Mouse (Mus musculus): ENCODE data around the gene Gm7876. TPM values are rescaled to one million over a fixed set of nuclear protein-coding genes. Genes with fewer than 3 reads are reported as not detected.
"Not testable (repeated sequence)": the region's sequence is repeated elsewhere in the genome, so short reads cannot be mapped to it uniquely, and the experiment has no call there.

The Gm7876 gene
- not detected in 2 replicates for polyA plus RNA-seq (2015; fragmentation: Nextera tagmentation; extraction: Ambion mirVana)

- H3K27me3 ChIP-seq; H3K4me1 ChIP-seq (replicated peaks); ATAC-seq (ENCODE audit: low read depth); H3K27ac ChIP-seq (replicated peaks); H3K9me3 ChIP-seq; H3K4me2 ChIP-seq; H3K4me3 ChIP-seq; H3K36me3 ChIP-seq; H3K9ac ChIP-seq: not testable (repeated sequence)
- WGBS = 86% methylated on average over 1 of the region's 2 CpGs
These were observed at the start of gene Gm7876 for GRCm38 (mm10) chr14:4708938-4709337. TSS of gene Gm7876 (plus strand) at chr14:4709238.

- not testable (repeated sequence) for H3K36me3 ChIP-seq; ATAC-seq (ENCODE audit: low read depth); H3K4me2 ChIP-seq; H3K27me3 ChIP-seq; H3K9me3 ChIP-seq; H3K4me3 ChIP-seq; H3K9ac ChIP-seq; H3K27ac ChIP-seq (replicated peaks); H3K4me1 ChIP-seq (replicated peaks)
- WGBS = no CpG with 5 or more reads among the region's 2 CpGs
These were observed 45.1 kb upstream of the Gm7876 start, which contains the start of gene Gm3239 for GRCm38 (mm10) chr14:4663892-4664291. TSS of gene Gm3239 (plus strand) at chr14:4664192.

GRCm38 (mm10) chr14:4726038-4726880 lies 17.2 kb downstream of the Gm7876 start, which contains the start of gene Gm3252:
TSS of gene Gm3252 (plus strand) at chr14:4726775.
- 0% methylated on average over 6 of the region's 47 CpGs for WGBS
- Histone ChIP-seq H3K9ac (0 out of 2 replicates have a peak within 1 kb of the TSS, but pooled peaks have one; percentile 43), H3K4me3 (peak within 1 kb of the TSS; percentile 33)

More at GRCm38 (mm10) chr14:4726038-4726880, 17.2 kb downstream of the Gm7876 start, which contains the start of gene Gm3252:
- H3K4me2 ChIP-seq = peak within 1 kb of the TSS; percentile 49
- not testable (repeated sequence) for H3K4me1 ChIP-seq (replicated peaks); ATAC-seq (ENCODE audit: low read depth); H3K27ac ChIP-seq (replicated peaks); H3K36me3 ChIP-seq; H3K27me3 ChIP-seq; H3K9me3 ChIP-seq

Other genes with a start within 250 kb of the Gm7876 start
- not detected in 2 replicates for gene Gm3182, start 227.5 kb upstream of the Gm7876 start, polyA plus RNA-seq (2015; fragmentation: Nextera tagmentation; extraction: Ambion mirVana)
- gene Gm3047, start 153.8 kb upstream of the Gm7876 start, polyA plus RNA-seq (2015; fragmentation: Nextera tagmentation; extraction: Ambion mirVana) = not detected in 2 replicates
- not detected in 2 replicates for gene Gm8159, start 76.9 kb upstream of the Gm7876 start, polyA plus RNA-seq (2015; fragmentation: Nextera tagmentation; extraction: Ambion mirVana)
- gene Gm3239, start 45.0 kb upstream of the Gm7876 start, polyA plus RNA-seq (2015; fragmentation: Nextera tagmentation; extraction: Ambion mirVana) = 0.47 TPM in 1 of 2 replicates, not detected in the other
- gene Gm3252, start 17.5 kb downstream of the Gm7876 start, polyA plus RNA-seq (2015; fragmentation: Nextera tagmentation; extraction: Ambion mirVana) = 1.6 and 2.2 TPM in 2 replicates
- gene Gm9602, start 67.1 kb downstream of the Gm7876 start, polyA plus RNA-seq (2015; fragmentation: Nextera tagmentation; extraction: Ambion mirVana) = not detected in 2 replicates
- gene Gm3269, start 128.9 kb downstream of the Gm7876 start, polyA plus RNA-seq (2015; fragmentation: Nextera tagmentation; extraction: Ambion mirVana) = not detected in 2 replicates
- 2.2 and 3.2 TPM in 2 replicates for gene Gm3264, start 146.3 kb downstream of the Gm7876 start, polyA plus RNA-seq (2015; fragmentation: Nextera tagmentation; extraction: Ambion mirVana)
- 0.29 and 0.33 TPM in 2 replicates for gene Gm3278, start 183.2 kb downstream of the Gm7876 start, polyA plus RNA-seq (2015; fragmentation: Nextera tagmentation; extraction: Ambion mirVana)